Mouse (Mus musculus) ES-E14 (cell line): Measurements from ENCODE around the gene Pkn3.

Experiments
- HCFC1 ChIP-seq: IDR thresholded peaks from 2 replicates; pipeline ENCODE4 v1.6.1; 2012; ENCODE audit warnings: low read length, inconsistent platforms, borderline replicate concordance; ENCODE audit not compliant: insufficient read depth
- MAFK ChIP-seq: IDR thresholded peaks from 2 replicates; pipeline ENCODE4 v1.6.1; 2014; ENCODE audit warnings: mild to moderate bottlenecking, low read depth, low read length, inconsistent platforms; ENCODE audit not compliant: insufficient read depth
- ZC3H11A ChIP-seq: IDR thresholded peaks from 2 replicates; pipeline ENCODE4 v1.6.1; 2012; ENCODE audit warnings: low read depth, mild to moderate bottlenecking, inconsistent platforms, low read length, borderline replicate concordance

GRCm38 (mm10) chr2:30063791-30064190, 13.7 kb upstream of the Pkn3 start:
- TF ChIP-seq MAFK (no peak), HCFC1 (no peak), ZC3H11A (no peak)
